Mouse (Mus musculus): ENCODE results near the gene Tlk2.
"Not testable (repeated sequence)": the region's sequence is repeated elsewhere in the genome, so short reads cannot be mapped to it uniquely, and the experiment has no call there.

The Tlk2 gene

DNA sequence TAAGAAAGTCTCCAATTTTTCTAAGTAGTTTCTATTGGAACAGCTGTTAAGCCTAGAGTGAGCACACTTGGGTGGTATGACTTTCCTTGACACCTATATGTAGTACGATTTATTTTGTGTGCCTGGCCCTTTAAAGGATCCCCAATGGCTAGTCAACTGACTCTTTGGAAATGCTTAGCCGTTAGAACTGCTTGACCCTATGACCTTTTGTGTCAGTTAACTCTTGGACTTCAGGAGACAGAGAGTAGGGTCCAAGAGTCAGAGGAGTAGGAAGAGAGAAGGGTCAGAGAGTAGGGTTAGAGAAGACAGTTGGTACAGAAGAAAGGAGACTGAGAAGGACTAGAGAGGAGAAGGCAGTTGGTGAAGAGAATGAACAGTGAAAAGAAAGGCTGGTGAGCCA, at the start of gene Tlk2:
Gene Tlk2, plus strand, starts transcription at position 292 of the 400 bp plus-strand sequence.
- no peak for DNase-seq (ENCODE audit: low read depth, low spot score)

DNA sequence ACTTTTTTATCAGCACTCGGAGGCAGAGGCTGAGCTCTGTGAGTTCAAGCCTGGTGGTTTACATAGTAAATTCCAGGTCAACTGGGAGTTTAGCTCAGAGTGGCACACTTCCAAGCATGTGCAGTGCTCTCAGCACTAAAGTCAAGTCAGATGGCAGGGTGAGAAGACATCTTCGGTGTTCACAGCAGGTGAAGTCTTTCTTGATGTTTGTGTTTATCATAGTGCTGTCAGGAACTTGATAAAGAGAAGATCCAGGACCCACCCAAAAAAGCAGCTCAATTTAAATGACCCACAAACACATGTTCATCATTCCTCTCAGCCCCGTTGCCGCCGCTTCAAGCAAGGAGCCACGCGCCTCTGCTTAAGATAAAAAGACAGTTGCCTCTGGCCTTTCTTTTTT, 42.9 kb upstream of the Tlk2 start:
- no peak for DNase-seq (ENCODE audit: low read depth, low spot score)

DNA sequence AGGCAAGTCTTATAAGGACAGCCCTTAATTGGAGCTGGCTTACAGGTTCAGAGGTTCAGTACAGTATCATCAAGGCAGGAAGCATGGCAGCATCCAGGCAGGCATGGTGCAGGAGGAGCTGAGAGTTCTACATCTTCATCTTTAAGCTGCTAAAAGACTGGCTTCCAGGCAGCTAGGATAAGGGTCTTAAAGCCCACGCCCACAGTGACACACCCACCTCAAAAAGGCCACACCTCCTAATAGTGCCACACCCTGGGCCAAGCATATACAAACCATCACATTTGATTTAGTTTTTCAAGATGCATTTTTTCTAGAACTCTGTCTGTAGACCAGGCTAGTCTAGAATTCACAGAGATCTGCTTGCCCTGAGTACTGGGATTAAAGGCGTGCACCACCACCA, 41.4 kb upstream of the Tlk2 start:
- DNase-seq (ENCODE audit: low read depth, low spot score): not testable (repeated sequence)

DNA sequence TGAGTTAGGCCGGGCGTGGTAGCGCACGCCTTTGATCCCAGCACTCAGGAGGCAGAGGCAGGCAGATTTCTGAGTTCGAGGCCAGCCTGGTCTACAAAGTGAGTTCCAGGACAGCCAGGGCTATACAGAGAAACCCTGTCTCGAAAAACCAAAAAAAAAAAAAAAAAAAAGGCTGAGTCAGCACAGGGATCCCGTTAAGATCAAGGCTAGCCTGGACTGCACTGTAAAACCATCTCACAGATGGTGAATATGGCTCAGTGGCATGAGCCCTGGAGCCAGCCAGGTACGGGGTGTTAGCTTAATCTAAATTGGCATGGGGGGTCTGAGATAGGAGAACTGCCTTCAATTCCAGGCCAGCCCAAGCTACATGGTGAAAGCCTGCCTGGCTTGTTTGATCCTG, 38.1 kb upstream of the Tlk2 start:
- not testable (repeated sequence) for DNase-seq (ENCODE audit: low read depth, low spot score)

DNA sequence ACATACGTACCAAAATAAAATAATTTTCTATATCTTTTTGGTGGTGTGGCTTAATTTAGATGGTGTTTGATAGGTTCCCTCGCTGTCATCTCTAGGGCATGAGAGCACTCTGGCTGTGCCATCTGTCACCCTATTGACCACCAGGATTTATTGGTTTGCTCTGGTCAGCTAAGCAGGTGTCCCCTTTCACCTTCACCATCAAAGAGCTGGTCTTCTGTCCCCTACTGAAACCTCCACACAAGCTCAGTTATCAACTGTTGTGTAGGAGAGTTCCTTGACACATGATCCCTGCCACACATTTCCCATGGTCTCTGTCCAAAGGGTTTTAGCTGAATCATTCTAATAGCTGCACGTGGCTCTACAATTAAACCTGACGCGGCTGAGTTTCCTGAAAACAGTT, 37.5 kb upstream of the Tlk2 start:
- DNase-seq (ENCODE audit: low read depth, low spot score): no peak

DNA sequence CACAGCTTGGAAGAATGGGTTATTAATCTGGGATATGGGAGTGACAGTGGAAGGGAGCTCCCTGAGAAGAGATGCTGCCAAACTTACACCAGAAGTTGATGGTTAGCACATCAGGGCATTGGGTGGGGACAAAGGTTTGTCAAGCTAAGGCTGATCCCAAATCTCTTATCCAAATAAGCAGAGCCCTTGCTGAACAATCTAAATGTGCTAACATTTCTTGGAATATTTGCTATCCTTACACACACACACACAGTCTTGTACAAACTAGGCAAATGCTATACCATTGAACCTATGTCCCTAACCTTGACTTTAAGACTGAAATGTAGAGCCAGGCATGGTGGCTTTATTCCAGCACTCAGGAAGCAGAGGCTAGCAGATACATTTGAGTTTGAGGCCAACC, 35.0 kb upstream of the Tlk2 start:
- no peak for DNase-seq (ENCODE audit: low read depth, low spot score)

DNA sequence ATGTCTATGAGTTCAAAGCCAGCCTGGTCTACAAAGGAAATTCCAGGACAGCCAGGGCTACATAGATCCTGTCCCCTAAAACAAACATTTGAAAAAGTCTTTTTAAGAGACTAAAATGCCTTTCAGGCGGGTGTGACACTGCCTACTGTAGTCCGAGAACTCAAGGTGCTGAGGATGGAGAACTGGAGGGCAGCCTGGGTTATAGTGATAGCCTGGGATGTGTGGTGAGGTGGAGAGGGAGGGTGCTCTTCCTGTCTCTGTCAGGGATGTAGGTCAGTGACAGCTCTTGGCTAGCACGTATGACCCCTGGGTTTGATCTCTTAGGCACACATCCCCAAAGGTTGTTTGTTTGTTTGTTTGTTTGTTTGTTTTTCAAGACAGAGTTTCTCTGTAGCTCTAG, 34.5 kb upstream of the Tlk2 start:
- DNase-seq (ENCODE audit: low read depth, low spot score): no peak

DNA sequence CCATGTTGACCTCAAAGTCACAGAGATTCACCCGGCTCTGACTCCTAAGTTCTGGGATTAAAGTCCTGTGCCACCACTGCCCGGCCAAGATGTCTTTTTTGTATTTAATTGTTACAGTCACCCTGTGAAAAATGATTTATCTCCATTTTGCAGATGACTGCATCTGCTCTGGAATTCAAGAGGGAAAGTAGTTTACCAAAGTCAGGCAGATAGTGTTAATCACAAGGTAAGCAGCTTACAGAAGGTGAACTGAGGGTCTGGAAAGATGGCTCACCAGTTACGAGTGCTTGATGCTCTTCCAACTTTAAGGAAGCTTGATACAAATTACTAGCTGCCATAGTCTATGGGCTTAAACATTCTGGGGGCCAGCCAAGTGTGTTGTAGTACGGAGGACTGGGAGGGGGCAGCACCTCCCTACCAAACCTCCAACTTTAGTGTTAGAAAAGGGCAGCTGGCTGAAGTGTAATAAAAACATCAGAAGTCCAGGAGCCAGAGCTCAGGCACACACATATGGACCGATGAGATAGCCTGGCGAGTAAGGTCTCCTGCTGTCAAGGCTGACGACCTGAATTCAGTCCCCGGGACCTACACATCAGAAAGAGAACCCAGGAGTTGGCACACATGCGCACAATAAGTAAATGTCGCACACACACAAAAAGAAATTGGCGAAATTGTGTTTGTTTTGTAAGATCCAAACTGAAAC, 33.9 kb upstream of the Tlk2 start:
- no peak for DNase-seq (ENCODE audit: low read depth, low spot score)

DNA sequence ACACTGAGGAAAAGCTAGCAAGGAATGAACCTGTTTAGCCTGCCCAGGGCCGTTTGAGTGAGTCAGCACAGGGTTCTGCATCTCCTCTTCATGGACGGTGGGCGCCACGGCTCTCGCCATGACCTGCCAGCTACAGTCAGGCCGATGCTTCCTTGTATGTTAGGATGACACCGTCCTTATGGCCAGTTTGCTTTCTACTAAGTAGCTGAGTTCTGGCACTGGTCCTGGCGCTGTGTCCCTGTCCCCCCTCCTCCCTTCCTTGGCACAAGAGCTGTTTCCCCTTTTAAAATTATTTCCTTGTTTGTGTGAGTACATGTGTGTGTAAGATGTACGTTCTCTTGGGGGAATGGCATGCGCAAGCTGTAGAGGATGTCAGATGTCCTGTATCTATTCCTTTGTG, 33.4 kb upstream of the Tlk2 start:
- no peak for DNase-seq (ENCODE audit: low read depth, low spot score)

DNA sequence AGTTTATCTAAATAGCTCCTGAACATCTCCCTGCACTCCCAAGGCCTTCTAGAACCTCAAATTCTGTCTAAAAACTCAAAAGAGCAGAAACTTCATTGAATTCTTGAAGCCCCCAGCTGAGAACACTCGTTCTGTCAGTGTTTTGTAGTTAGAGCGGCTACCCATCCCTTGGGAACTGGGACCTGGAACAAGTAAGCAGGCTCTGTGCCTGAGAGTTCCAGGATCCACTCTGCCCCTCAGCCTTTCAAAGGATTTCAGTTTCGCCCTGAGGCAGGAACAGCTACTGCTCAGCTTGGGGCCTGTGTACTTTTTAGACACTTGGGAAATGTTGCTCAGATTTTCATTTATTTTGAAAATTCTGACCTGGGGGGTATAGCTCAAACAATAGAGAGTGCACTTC, 32.0 kb upstream of the Tlk2 start, which contains the start of gene Gm10842:
Gene Gm10842, plus strand, starts transcription at position 301 of the 400 bp plus-strand sequence.
- no peak for DNase-seq (ENCODE audit: low read depth, low spot score)

DNA sequence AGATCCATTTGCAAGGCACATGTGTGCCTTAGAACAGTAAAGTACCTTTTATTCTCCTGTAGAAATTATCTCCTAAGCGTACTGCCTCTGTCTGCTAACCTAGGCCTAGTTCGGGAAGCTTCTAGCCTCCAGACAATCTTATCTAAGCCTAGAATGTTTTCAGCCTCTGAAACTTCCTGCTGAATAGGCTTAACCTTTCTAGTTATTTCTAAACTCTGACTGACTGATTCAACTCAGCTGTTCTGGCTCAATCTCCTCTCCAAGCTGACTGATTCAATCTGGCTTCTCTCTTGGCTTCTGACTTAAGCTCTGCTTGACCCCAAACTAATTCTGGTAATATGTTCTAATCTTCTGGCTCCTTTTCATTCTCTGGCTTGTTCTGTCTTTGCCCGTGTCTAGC, 29.3 kb upstream of the Tlk2 start:
- DNase-seq (ENCODE audit: low read depth, low spot score): no peak

DNA sequence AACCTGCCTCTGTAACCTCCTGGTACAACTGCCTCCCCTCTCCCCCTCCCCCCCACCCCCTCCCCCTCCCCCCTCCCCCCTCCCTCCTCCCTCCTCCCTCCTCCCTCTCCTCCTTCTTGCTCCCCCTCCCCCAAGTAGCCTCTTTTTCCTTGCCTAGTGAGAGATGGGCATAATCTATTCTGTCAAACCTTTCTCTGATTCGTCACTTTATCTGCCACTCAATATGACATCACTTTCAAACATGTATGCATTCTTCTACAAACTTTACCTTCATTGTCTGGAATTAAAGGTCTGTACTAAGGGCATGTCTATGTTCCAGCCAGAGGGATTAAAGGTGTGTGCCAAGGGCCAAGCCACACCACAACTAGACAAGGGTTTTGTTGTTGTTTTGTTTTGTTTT, 28.8 kb upstream of the Tlk2 start:
- no peak for DNase-seq (ENCODE audit: low read depth, low spot score)

DNA sequence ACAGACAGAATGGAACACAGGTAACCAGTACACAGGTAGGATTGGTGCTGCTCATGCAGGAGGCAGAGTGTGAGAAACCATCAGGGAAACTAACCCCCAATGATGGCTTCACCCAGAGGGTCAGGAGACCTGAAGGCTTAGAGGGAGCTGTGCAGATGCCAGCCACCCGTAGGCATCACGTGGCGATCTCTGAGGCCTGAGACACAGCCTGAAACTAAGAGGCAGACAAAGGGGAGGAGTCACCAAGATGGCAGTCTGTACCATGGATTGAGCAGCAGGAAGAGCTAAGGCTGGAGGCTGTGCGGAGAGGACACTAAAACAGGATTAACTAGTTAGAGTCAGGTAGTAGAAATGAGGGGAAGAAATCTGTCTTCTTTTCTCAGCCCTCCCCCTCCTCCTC, 27.9 kb upstream of the Tlk2 start:
- DNase-seq (ENCODE audit: low read depth, low spot score): no peak

DNA sequence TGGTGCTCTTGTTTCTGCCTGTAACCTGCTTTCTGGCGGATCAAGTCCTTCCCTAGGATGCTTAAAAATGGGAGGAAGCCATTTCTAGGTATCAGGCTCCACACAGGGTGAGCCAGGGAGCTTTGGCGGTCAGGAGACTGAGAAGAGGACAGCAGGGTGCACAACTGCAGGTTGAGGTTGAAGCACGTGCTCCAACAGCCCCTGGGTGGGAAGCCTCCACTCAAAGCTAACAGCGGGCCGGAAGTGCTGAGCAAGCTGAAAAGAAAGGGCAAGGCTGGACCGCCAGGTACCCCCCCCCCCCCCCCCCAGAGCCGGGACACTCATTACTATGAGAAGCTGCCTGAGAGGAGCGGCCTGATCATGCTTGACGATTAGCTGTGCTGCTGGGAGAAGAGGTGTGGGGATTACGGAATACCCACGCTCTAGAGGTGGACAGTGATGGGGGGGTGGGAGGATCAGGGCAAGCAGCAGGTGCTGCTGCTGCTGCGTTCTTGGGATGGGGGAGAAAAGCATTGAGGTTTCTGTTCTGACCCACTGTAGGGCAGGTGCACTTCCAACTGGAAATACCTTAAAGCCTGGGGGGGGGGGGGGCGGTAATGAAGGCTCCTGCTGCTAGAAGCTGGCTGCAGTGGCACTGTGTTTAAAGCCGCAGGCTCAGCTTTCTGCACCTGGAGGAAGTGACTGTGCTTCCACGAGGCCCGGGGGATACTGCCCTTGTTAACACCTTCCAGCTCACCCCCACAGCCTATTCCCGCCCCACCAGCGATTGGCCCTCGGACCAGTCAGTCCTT, 27.2 kb upstream of the Tlk2 start:
- DNase-seq (ENCODE audit: low read depth, low spot score): peak; percentile 38

DNA sequence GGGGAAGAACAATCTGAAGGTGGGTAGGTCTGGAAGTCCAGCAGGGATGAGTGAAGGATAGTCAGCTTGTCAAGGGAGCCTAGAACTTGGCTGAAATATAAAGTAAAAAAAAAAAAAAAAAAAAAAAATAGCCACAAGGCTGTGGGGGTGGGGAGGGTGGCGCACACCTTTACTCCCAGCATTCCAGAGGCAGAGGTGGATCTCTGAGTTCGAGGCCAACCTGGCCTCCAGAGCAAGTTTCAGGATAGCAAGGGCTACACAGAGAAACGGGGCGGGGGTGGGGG, 26.6 kb upstream of the Tlk2 start:
- DNase-seq (ENCODE audit: low read depth, low spot score): no peak

DNA sequence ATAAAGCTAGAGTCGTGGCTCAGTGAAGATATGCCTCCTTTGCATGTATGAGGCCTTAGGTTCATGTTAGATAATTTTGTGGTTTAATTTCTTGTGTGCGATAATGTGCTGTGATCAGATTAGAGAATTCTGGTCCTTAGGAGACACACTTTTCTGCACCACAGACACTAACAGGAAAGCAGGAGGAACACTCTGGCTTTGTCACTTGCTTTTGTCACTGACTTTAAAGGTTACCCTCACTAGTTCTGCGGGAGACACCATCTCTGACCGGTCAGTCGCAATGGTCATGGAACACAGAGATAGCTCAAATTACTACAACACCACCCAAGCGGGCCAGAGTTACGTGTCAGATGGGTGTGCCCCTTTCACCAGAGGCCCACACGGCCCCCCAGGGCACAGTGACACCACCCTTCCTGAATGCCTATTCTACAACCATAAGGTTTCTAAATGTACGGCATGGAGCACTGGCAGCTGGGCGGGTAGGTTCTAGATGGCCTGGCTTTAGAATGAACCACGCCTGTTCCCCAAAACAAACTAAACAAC, 26.2 kb upstream of the Tlk2 start:
- no peak for DNase-seq (ENCODE audit: low read depth, low spot score)

DNA sequence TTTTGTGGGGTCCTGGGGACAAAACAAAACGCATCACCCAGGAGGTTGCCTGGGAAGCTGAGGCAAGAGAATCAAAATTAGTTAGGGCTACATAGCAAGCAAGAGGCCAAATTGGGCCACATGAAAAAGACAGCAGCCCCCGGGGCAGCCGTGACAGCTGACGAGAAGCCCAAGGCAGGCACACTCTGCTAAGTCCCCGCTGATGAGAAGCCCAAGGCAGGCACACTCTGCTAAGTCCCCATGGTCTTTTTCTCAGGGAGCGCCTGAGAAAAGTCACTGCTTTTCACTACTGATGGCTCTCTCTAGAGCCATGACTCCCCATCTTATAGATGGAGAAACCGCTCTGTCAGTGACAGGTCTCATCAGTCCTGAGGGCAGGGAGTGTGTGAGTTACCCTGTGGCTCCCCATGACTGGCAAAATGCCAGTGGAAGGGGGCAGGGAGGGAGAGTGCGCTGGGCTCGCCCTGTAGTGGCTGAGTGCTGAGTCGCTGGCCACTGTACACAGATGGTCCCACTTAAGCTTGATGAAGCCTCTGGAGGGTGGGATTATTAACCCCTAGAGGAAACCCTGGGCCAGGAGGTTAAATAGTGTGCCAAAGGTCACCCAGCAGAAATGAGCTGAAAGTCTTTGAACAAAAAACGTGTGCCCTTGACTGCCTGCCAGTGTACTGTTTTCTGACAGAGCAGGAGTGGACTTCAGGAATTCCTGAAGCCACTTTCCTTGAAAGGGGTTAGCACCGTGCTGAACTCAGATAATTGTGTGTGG, 25.4 kb upstream of the Tlk2 start:
- no peak for DNase-seq (ENCODE audit: low read depth, low spot score)

DNA sequence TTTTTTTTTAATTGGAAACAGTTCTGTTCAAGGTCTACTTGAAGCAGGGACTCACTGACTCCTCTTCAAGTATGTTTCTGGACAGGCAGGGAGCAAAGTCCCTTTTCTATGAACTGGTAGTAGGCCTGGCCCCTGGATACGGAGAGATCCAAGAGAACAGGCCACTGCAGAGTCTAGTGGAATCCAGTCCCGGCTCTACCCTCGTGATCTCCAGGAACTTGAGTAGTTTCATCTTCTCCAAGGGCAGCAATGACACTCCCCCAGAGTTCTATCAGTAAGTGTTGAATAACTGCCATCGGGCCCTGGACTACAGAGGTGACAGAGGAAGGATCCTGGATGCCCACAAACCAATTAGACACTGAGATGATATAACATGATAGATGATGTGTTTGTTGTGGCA, 22.7 kb upstream of the Tlk2 start:
- no peak for DNase-seq (ENCODE audit: low read depth, low spot score)

DNA sequence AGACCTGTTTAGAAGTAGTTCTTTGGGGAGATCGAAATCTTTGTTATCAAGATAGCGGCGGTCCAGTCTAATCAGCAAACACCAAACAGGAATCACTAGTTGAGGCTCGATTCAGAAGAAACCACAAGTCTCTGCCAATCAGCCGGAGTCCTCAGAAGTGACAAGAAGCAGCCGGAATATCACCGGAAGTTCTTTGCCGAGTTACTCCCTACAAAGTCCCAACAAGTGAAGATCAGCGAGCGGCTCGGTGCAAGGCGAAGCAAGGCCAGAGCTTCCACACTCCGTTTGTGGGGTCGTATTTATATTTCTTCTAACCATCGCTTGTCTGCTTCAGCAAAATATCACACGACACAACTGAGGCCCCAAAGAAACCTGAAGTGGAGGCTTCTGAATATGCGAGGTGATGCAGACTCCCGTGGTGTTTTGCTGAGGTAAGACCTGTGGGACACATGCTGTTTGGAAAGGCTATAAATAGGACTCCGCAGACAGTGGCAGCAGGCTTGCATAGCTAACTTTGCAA, 21.8 kb upstream of the Tlk2 start:
- DNase-seq (ENCODE audit: low read depth, low spot score): no peak

DNA sequence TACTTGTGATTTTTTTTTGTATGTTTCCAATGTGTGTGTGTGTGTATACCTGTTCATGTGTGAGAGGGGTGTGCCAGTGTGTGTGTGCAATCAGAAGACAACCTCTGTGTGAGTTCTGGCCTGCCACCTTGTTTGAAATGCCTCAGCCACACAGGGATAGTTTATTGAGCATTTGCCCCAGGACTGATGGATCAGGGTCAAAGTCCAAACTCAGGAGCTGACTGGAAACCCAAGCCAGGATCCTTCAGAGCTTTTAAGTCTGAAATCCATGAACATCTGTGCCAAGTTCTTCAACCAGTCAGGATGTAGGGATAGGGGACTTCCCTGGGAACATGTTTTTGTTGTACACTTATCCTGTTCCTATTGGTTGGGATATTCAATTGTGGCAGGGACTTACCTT, 20.6 kb upstream of the Tlk2 start:
- no peak for DNase-seq (ENCODE audit: low read depth, low spot score)

DNA sequence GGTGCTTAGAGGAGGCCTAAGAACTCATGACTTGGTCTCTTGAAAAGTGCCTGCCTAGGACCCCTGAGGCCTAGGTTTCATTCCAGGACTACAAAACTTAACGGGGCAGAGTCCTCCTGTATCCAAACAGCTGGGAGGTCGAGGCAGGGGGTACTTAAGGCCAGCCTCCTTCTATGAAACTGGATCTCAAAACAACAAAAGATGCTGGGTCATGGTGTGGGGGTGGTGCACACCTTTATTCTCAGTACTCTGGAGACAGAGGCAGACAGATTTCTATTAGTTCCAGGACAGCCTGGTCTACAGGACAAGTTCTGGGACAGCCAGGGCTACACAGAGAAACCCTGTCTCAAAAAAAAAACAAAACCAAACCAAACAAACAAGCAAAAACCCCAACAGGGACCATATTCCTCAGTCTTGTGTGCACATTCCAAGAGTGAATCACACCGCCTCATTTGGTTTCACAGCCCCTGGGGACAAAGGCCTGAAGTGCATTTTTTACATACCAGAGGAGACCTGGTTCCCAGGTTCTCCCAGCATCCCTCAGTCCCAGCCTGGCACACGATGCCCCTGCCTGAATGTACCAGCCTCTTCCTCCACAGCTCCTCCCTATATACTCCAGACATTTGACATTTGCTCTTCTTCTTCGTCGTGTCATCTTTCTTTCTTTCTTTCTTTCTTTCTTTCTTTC, 18.8 kb upstream of the Tlk2 start:
- no peak for DNase-seq (ENCODE audit: low read depth, low spot score)

DNA sequence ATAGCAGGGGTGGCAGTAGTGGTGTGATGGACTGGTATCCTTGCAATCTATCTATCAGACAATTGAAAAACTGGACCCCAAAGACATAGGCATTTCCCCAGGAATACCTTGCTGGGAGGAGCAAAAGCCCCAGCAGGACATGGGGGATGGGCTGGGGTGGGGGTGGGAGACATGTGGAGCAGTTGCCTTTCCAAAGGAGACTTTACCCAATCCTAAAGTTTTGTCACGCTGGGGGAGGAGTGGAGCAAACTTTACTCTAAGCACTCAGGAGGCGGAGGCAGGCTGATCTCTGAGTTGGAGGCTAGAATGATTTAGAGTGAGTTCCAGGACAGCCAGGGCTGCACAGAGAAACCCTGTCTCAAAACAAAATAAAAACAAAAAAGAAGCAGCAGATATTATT, 17.2 kb upstream of the Tlk2 start:
- no peak for DNase-seq (ENCODE audit: low read depth, low spot score)
